Mouse (Mus musculus) c-Kit-positive CD71-positive TER-119-positive erythroid progenitor cells, embryonic 14.5 days (primary cell): ENCODE measurements around the gene Tmem270.

Source experiments
- DNase-seq: peaks from one replicate; pipeline ENCODE4 v3.0.0-alpha.2; 2013; ENCODE audit warnings: low spot score

Gene Tmem270

GRCm38 (mm10) chr5:134929988-134930387 lies 23.5 kb upstream of the Tmem270 start:
- no peak for DNase-seq

GRCm38 (mm10) chr5:134926726-134927125 lies 20.2 kb upstream of the Tmem270 start:
- DNase-seq: no peak

- DNase-seq: no peak
Measured at GRCm38 (mm10) chr5:134923141-134923540, 16.6 kb upstream of the Tmem270 start.

- peak; percentile 66 for DNase-seq
Measured at GRCm38 (mm10) chr5:134921106-134921505, 14.6 kb upstream of the Tmem270 start.

- DNase-seq: peak; percentile 52
Measured at GRCm38 (mm10) chr5:134920106-134920687, 13.7 kb upstream of the Tmem270 start.

GRCm38 (mm10) chr5:134919097-134919496 lies 12.6 kb upstream of the Tmem270 start:
- DNase-seq: peak; percentile 88

GRCm38 (mm10) chr5:134918071-134918832 lies 11.7 kb upstream of the Tmem270 start:
- peak; percentile 97 for DNase-seq

- DNase-seq: peak; percentile 92
Measured at GRCm38 (mm10) chr5:134915311-134915710, 8.8 kb upstream of the Tmem270 start, which contains the start of gene Cldn13. Cldn13 (minus strand) TSS chr5:134915526.

GRCm38 (mm10) chr5:134914510-134914909 lies 8.0 kb upstream of the Tmem270 start:
- peak; percentile 40 for DNase-seq

GRCm38 (mm10) chr5:134913753-134914152 lies 7.2 kb upstream of the Tmem270 start:
- DNase-seq: peak; percentile 90

GRCm38 (mm10) chr5:134913352-134913751 lies 6.8 kb upstream of the Tmem270 start:
- DNase-seq: no peak

GRCm38 (mm10) chr5:134911901-134912300 lies 5.4 kb upstream of the Tmem270 start:
- no peak for DNase-seq

- DNase-seq: peak; percentile 88
Measured at GRCm38 (mm10) chr5:134907135-134907534, 602 bp upstream of the Tmem270 start.

GRCm38 (mm10) chr5:134901644-134902027 lies 4.9 kb downstream of the Tmem270 start:
- DNase-seq: no peak

GRCm38 (mm10) chr5:134901012-134901643 lies 5.4 kb downstream of the Tmem270 start:
- no peak for DNase-seq

GRCm38 (mm10) chr5:134897596-134897995 lies 8.9 kb downstream of the Tmem270 start:
- no peak for DNase-seq

- no peak for DNase-seq
Measured at GRCm38 (mm10) chr5:134896965-134897364, 9.6 kb downstream of the Tmem270 start.

GRCm38 (mm10) chr5:134895291-134895690 lies 11.2 kb downstream of the Tmem270 start:
- no peak for DNase-seq

GRCm38 (mm10) chr5:134892717-134893116 lies 13.8 kb downstream of the Tmem270 start:
- no peak for DNase-seq

- no peak for DNase-seq
Measured at GRCm38 (mm10) chr5:134891552-134891951, 15.0 kb downstream of the Tmem270 start.

GRCm38 (mm10) chr5:134890601-134891054 lies 15.9 kb downstream of the Tmem270 start:
- no peak for DNase-seq

GRCm38 (mm10) chr5:134888505-134888904 lies 18.0 kb downstream of the Tmem270 start:
- no peak for DNase-seq
